Mouse (Mus musculus) CH12.LX (cell line): Measurements from ENCODE around the gene Usp12.

ENCODE experiments used
- BHLHE40 ChIP-seq: IDR thresholded peaks from 2 replicates; pipeline ENCODE4 v1.6.1; 2011; ENCODE audit warnings: mild to moderate bottlenecking, low read depth, low read length, improper control_type of control experiment
- CHD1 ChIP-seq: IDR thresholded peaks from 2 replicates; pipeline ENCODE4 v1.6.1; 2012; ENCODE audit warnings: low read depth, low read length, improper control_type of control experiment, inconsistent platforms
- CTCF ChIP-seq, 2 experiments: IDR thresholded peaks in 1 of 2; conservative IDR thresholded peaks in 1 of 2; 2 replicates each; pipeline ENCODE4 v1.5.1; 2011 to 2012; ENCODE audit warnings: low read depth in 2 of 2, low read length in 2 of 2, improper control_type of control experiment in 1 of 2, inconsistent platforms in 1 of 2, mild to moderate bottlenecking in 1 of 2, moderate library complexity in 1 of 2
- ETS1 ChIP-seq: conservative IDR thresholded peaks from 2 replicates; pipeline ENCODE4 v1.6.1; 2012; ENCODE audit warnings: low read depth, mild to moderate bottlenecking, inconsistent platforms, low read length, improper control_type of control experiment, moderate library complexity
- MAX ChIP-seq: IDR thresholded peaks from 2 replicates; pipeline ENCODE4 v1.6.1; 2011; ENCODE audit warnings: low read length, improper control_type of control experiment
- POLR2A ChIP-seq: IDR thresholded peaks from 2 replicates; pipeline ENCODE4 v1.6.1; 2011; ENCODE audit warnings: low read depth, mild to moderate bottlenecking, improper control_type of control experiment, low read length
- UBTF ChIP-seq: IDR thresholded peaks from 2 replicates; pipeline ENCODE4 v1.6.1; 2012; ENCODE audit warnings: low read depth, mild to moderate bottlenecking, inconsistent platforms, low read length, improper control_type of control experiment, moderate library complexity

DNA sequence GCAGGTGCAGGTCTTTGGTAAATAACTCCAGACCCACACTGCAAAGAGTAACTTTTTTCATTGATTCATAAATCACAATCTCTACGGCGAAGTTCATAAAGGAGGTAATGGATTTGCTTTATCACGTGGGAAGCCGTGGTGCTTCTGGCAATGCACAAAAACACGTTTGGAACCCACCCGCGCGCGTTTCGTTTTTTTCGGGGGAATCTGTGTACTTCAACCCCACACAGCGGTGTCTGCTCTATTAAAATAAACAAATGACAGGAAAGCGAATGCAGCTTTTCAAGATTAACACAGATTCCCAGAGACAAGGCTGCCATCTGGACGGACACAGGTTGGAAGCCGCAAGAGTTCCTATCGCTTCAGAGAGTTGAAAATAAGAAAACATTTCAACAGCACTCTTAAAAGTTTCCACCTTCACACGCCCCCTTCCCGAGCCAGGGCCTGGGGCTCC lies 1.1 kb downstream of the Usp12 start:
- TF ChIP-seq POLR2A = no peak
- TF ChIP-seq CTCF (conservative IDR thresholded peaks at IDR 0.05 in 1 of 2, IDR thresholded peaks at IDR 0.05 in 1 of 2; ENCODE audit: low read depth in 2 of 2, low read length in 2 of 2) = no peak
- no peak for TF ChIP-seq CHD1
- TF ChIP-seq ETS1 = no peak
- TF ChIP-seq MAX = no peak
- no peak for TF ChIP-seq BHLHE40
- no peak for TF ChIP-seq UBTF
